Mouse (Mus musculus): ENCODE data around the gene Kcnk2.

GRCm38 (mm10) chr1:189228222-189229084 lies 173.6 kb downstream of the Kcnk2 start:
- TF ChIP-seq CTCF (conservative IDR thresholded peaks at IDR 0.05; ENCODE audit: low read length) = no peak
- TF ChIP-seq POU5F1 (IDR thresholded peaks at IDR 0.05; ENCODE audit: borderline replicate concordance, low read length) = no peak

Measured in E14TG2a.4 (cell line).